Mouse (Mus musculus) midbrain, embryonic 12.5 days (tissue): ENCODE measurements at regions not wholly inside any gene's neighbourhood (a gene's known extent, or its start where the extent isn't known, plus 50 kb on each side); places are given as distances from the start of the nearest gene placed in this dataset.

Source experiments
- ATAC-seq: fragments of 200-750 bp; cut with Nextera tagmentation; 2 replicates; pipeline ENCODE4 v1.8.0; 2017; ENCODE audit warnings: low read depth, moderate TSS enrichment, moderate library complexity; ENCODE audit not compliant: low FRiP score
- H3K27ac ChIP-seq: fragments of 300-500 bp; sonication (generic); replicated peaks from 2 replicates; pipeline ENCODE4 v1.5.1; 2016; ENCODE audit warnings: mild to moderate bottlenecking
- H3K27me3 ChIP-seq: fragments of 300-500 bp; sonication (generic); 2 replicates; pipeline ENCODE4 v1.6.1; 2016; ENCODE audit warnings: mild to moderate bottlenecking
- H3K36me3 ChIP-seq: fragments of 300-500 bp; sonication (generic); 2 replicates; pipeline ENCODE4 v1.6.1; 2016
- H3K4me1 ChIP-seq: fragments of 300-500 bp; sonication (generic); 2 replicates; pipeline ENCODE4 v1.6.1; 2016
- H3K4me2 ChIP-seq: fragments of 300-500 bp; sonication (generic); replicated peaks from 2 replicates; pipeline ENCODE4 v1.6.1; 2016; ENCODE audit warnings: mild to moderate bottlenecking, moderate library complexity
- H3K4me3 ChIP-seq: fragments of 300-500 bp; sonication (generic); 2 replicates; pipeline ENCODE4 v1.5.1; 2016; ENCODE audit warnings: mild to moderate bottlenecking
- H3K9ac ChIP-seq: fragments of 300-500 bp; sonication (generic); replicated peaks from 2 replicates; pipeline ENCODE4 v1.6.1; 2016; ENCODE audit warnings: mild to moderate bottlenecking, moderate library complexity
- H3K9me3 ChIP-seq: fragments of 300-500 bp; sonication (generic); 2 replicates; pipeline ENCODE4 v1.6.1; 2016; ENCODE audit warnings: mild to moderate bottlenecking
- WGBS: fragments of 180-500 bp; shearing (Covaris S2); methylation state at CpG from one replicate; pipeline ENCODE4 v1.1.7; 2016; 5-methylcytosine and 5-hydroxymethylcytosine counted together

DNA sequence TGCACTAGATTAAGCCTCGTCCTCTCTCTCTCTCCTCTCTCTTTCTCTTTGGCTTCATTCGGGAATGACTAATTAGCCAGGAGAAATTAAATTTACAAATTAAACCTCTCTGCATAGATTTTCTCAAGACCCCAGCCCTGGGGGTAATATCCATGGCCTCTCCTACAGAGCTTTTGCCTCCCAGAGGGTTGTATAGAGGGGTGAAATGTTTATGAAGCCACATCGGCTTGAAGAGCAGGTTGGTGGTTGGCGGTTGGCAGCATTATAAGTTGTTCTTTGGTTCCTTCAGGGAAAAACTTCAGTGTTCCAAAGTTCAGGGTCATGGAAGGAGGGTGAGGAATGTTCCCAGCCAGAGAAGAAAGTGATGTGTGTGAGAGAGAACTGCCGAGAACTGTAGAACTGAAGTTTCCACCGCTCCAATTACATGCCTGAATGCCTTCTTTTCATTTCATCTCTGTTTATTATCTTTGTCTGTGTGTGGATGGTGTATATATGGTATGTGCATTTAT is 97.4 kb upstream of the Adgrf1 start:
- H3K27ac ChIP-seq = no peak overlapping the region
- H3K4me2 ChIP-seq = no peak overlapping the region
- H3K27me3 ChIP-seq = no peaks in the 10 kb centered on the region
- no peak overlapping the region for H3K4me3 ChIP-seq
- no peaks in the 10 kb centered on the region for H3K9me3 ChIP-seq
- H3K9ac ChIP-seq = no peak overlapping the region
- H3K4me1 ChIP-seq = no peaks in the 10 kb centered on the region
- no peaks in the 10 kb centered on the region for H3K36me3 ChIP-seq
- no peak for ATAC-seq
- WGBS = 76% methylated on average over 6 of the region's 6 CpGs

DNA sequence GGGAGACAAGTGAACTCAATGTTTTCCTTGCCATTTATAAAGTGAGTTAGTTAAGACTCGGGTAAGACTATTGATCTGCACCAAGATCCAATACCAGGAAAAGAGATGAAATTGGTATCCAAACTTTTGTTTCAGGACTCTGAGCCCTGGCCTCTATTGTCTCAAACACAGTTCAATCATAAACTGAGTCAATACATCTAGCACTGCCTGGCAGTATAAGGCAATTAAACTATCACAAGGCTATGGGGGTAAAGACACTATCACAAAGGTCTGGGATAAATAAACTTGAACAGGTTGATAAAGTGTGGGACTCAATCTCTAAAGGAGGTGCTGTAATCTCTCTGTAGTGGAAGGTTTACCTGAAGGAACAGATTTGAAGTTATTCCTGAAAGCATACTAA is 95.3 kb upstream of the Adgrf1 start:
- Histone ChIP-seq H3K9ac (no peak overlapping the region), H3K27me3 (no peaks in the 10 kb centered on the region), H3K4me2 (no peak overlapping the region), H3K9me3 (no peaks in the 10 kb centered on the region), H3K4me1 (no peaks in the 10 kb centered on the region), H3K4me3 (no peak overlapping the region), H3K36me3 (no peaks in the 10 kb centered on the region), H3K27ac (no peak overlapping the region)
- WGBS = 78% methylated on average over 1 of the region's 1 CpGs
- no peak for ATAC-seq

DNA sequence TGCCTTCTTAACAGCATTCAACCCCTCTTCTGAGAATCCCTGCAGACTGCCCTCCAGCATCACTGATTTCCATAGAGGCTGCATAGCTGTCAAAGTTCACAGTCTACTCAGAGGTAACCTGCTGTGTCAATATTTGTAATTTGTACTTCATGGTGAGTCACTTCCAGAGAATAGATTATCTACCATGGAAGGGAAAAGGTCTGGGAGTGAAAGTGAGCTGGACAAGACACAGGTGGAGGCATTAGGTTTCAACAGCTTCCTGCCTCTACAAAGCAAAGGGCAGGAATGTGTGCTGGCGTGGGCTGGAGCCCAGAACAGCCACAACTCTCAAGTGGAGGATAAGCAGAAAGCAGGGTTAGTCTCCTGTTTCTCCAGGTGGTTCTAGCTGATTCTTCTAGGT is 92.9 kb upstream of the Adgrf1 start:
- Histone ChIP-seq H3K4me3 (no peak overlapping the region), H3K27ac (no peak overlapping the region), H3K9me3 (no peaks in the 10 kb centered on the region), H3K4me2 (no peak overlapping the region), H3K4me1 (no peaks in the 10 kb centered on the region), H3K9ac (no peak overlapping the region), H3K36me3 (no peaks in the 10 kb centered on the region), H3K27me3 (no peaks in the 10 kb centered on the region)
- no peak for ATAC-seq
- 71% methylated on average over 1 of the region's 1 CpGs for WGBS

DNA sequence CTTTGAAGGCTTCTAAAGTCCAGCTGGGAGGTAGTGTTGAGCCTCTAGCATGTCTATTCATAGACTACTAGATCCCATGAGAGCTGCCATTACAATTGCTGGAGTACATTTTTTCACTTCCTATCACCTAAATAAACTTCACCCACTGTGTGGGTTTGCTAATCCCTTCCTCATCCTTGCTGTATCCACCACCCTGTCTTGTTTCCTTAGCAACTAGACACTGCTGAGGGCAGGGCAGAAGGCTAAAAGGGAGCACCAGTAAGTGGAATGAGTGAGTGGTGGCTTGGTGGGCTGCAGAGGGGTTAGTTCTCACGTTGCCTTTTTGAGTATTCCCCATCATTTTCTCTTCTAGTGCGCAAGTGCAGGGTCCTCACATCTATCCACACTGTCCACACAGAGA is 80.1 kb upstream of the Adgrf1 start:
- 75% methylated on average over 2 of the region's 2 CpGs for WGBS
- Histone ChIP-seq H3K36me3 (no peaks in the 10 kb centered on the region), H3K4me1 (no peaks in the 10 kb centered on the region), H3K27me3 (no peaks in the 10 kb centered on the region), H3K9ac (no peak overlapping the region), H3K27ac (no peak overlapping the region), H3K4me3 (no peak overlapping the region), H3K9me3 (no peaks in the 10 kb centered on the region), H3K4me2 (no peak overlapping the region)
- ATAC-seq = no peak

DNA sequence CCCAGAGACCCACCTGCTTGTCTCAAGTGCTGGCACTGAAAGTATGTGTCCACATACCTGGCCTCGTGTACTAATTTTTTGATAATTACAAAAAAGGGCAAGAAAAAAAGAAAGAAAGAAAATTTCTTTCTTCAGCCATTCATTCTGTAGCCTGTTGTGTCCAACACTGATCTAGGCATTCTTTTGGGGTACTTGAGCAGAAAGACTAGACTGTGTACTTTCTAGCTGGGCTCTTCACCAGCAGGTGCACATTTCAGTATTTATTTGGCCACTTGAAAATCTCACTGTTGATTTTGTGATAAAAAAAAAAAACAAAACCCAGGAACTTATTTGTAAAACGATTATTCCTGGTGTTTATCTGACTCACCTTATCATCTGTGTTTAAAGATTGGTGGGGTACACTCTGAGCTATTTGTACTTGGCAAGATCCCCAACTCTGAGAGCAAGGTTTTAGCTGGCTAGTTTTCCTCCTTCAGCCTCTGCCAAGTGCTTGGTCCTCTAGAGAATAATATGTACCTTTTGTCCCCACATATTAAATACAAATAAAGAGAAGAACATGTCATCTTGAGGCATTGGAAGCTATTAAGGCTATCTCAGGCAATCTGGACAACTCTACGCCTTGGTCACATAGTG is 79.2 kb upstream of the Adgrf1 start:
- no peak for ATAC-seq
- 83% methylated on average over 3 of the region's 3 CpGs for WGBS

DNA sequence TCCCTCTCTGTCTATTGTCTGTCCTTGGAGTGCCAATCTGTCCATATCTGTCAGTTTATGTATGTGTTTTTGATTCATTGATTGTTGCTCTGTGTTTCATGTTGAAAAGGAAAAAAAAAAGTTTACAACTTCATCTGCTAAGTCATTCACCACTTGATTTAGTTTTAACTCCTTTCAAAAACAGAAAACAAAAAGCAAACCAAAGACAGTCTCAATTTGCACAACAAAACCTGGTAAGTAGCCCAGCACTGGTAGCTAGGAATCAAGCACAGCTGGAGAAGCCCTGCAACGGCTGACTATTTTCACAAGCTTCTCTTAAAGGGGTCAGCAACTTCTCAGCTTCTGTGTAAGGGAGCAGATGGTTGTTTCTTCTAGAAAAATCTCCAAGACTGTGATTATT is 72.9 kb upstream of the Adgrf1 start:
- H3K27ac ChIP-seq = no peak overlapping the region
- no peaks in the 10 kb centered on the region for H3K4me1 ChIP-seq
- ATAC-seq = no peak
- H3K4me2 ChIP-seq = no peak overlapping the region
- H3K9ac ChIP-seq = no peak overlapping the region
- H3K4me3 ChIP-seq = no peak overlapping the region
- H3K36me3 ChIP-seq = no peaks in the 10 kb centered on the region
- H3K9me3 ChIP-seq = no peaks in the 10 kb centered on the region
- WGBS = 29% methylated on average over 1 of the region's 1 CpGs
- no peaks in the 10 kb centered on the region for H3K27me3 ChIP-seq

More for the DNA sequence above, 79.2 kb upstream of the Adgrf1 start:
- Histone ChIP-seq H3K4me3 (no peak overlapping the region), H3K27ac (no peak overlapping the region), H3K36me3 (no peaks in the 10 kb centered on the region), H3K4me1 (no peaks in the 10 kb centered on the region), H3K9ac (no peak overlapping the region), H3K9me3 (no peaks in the 10 kb centered on the region), H3K4me2 (no peak overlapping the region), H3K27me3 (no peaks in the 10 kb centered on the region)

DNA sequence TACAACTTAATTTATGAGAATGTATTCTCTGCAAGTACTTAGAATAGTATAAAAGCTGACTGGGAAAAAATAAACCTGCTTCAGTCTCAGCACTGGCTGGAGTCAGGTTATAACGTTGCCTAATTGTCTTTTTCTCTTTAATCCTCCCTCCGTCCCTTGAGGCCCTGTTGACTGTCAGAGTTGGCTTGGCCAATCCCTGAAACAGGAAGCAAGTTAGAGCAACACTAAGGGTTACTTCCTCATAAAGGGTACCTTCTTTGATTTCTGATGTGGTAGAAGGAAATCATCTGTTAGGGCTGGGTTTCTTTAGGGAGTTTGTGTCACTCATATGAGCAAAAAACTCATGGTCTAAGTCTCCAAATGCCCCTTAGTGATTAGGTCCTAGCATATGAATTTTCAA is 69.3 kb upstream of the Adgrf1 start:
- Histone ChIP-seq H3K9me3 (no peaks in the 10 kb centered on the region), H3K27ac (no peak overlapping the region), H3K9ac (no peak overlapping the region), H3K27me3 (no peaks in the 10 kb centered on the region), H3K36me3 (no peaks in the 10 kb centered on the region), H3K4me3 (no peak overlapping the region), H3K4me1 (no peaks in the 10 kb centered on the region), H3K4me2 (no peak overlapping the region)
- WGBS = 63% methylated on average over 2 of the region's 2 CpGs
- no peak for ATAC-seq

DNA sequence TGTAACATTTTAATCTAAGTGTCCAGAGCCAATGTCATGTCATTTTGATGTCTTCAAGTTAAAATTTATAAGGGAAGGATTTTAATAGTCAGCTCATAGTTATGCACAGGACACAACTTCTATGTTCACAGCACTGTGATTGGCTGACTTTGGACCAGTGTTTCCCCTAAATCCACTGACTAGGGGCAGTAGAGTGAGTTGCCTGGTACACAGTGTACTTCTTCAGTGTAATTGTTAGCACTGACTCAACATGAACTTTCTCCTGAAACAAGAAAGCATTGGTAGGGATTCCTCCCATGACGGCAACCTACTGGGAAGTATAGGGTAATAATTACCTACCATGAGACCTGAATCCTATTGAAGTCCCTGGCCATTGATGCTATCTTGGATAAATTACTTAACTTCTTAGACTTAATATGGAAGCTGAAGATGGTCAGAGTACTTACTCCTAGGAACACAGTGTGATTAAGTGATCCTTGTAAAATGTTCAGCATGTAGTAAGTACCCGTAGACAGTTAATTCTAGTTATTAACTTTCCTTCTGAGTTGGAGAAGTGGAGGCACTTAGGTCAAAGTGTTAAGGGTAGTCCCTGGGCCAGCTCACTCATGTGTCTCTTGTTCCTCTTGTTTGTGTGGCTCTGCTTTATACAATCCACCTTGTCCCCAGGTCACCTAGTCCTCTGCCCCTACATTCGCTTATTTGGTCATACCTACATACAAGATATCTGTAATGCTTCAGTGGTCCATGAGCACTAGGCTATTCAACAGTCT is 63.2 kb upstream of the Adgrf1 start:
- H3K4me3 ChIP-seq = no peak overlapping the region
- ATAC-seq = no peak
- WGBS = 92% methylated on average over 3 of the region's 3 CpGs

DNA sequence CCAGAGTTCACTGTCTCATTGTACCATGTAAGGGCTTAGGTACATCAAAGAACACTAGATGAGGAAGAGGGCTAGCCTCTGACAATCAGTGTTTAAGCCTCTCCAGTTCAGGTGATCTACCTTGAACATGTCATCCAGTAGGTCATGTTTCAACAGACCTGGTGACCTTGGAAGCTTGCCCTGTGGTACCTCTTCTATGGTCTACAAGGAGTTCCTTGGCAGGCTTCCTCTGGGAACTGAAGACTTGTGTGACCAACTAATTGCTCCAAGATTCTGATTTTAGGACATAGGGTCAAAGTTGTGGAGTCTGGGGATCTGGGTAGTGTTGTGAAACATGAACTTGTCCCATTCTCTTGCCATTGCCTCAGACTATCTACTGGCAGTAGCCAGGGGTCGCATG is 60.4 kb upstream of the Adgrf1 start:
- H3K4me1 ChIP-seq = no peaks in the 10 kb centered on the region
- 95% methylated on average over 1 of the region's 1 CpGs for WGBS
- H3K9me3 ChIP-seq = no peaks in the 10 kb centered on the region
- H3K36me3 ChIP-seq = no peaks in the 10 kb centered on the region
- no peak for ATAC-seq
- no peak overlapping the region for H3K9ac ChIP-seq
- H3K27me3 ChIP-seq = no peaks in the 10 kb centered on the region
- H3K4me2 ChIP-seq = no peak overlapping the region
- no peak overlapping the region for H3K27ac ChIP-seq
- H3K4me3 ChIP-seq = no peak overlapping the region

More for the DNA sequence above, 63.2 kb upstream of the Adgrf1 start:
- Histone ChIP-seq H3K4me2 (no peak overlapping the region), H3K9ac (no peak overlapping the region), H3K36me3 (no peaks in the 10 kb centered on the region), H3K27ac (no peak overlapping the region), H3K27me3 (no peaks in the 10 kb centered on the region), H3K9me3 (no peaks in the 10 kb centered on the region), H3K4me1 (no peaks in the 10 kb centered on the region)

DNA sequence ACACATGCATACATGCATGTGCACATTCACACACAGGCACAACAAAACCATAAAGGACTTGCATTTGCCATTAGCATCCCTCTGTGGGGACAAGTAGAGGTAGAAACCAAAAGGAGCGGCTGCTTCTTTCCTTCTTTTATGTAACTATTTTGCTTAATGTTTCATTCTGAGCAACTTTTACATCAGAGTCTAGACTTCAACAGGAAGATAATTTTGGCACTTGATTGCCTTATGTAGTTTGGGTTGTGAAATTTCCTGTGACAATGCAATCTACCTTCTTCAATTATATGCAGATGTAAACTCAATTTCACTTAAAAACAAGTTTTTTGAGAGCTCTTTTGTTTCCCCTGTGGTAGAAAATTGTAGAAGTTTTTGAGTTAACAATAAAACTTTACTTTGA is 56.1 kb upstream of the Adgrf1 start:
- Histone ChIP-seq H3K27me3 (no peaks in the 10 kb centered on the region), H3K4me2 (no peak overlapping the region), H3K4me3 (no peak overlapping the region), H3K4me1 (no peaks in the 10 kb centered on the region), H3K9ac (no peak overlapping the region), H3K27ac (no peak overlapping the region), H3K9me3 (no peaks in the 10 kb centered on the region), H3K36me3 (no peaks in the 10 kb centered on the region)
- WGBS = 100% methylated on average over 1 of the region's 1 CpGs
- no peak for ATAC-seq

DNA sequence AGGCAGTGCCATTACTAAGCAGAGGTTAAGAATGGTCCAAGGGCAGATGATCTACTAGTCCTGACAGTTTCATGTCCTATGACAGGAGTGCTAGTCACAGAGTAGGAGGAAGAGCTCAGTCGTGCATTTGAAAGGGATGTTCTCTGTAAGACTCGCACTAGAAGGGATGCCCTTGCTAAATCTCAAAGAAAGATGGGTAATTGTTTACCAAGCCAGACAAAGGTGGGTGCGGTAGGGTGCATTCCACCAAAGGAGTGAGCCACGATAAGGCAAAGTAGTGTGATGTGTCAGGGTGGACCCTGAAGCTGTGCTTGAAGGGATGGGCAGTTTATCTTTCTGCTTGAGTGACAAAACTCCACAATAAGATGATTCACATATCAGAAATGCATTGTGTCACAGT is 50.5 kb upstream of the Adgrf1 start:
- ATAC-seq = no peak
- Histone ChIP-seq H3K27ac (no peak overlapping the region), H3K4me3 (no peak overlapping the region), H3K27me3 (no peaks in the 10 kb centered on the region), H3K9me3 (no peaks in the 10 kb centered on the region), H3K4me2 (no peak overlapping the region), H3K36me3 (no peaks in the 10 kb centered on the region), H3K9ac (no peak overlapping the region), H3K4me1 (no peaks in the 10 kb centered on the region)
- 79% methylated on average over 4 of the region's 4 CpGs for WGBS
